Mouse (Mus musculus) forebrain, embryonic 13.5 days (tissue): ENCODE data around the gene Trim11. TPM values are rescaled to one million over a fixed set of nuclear protein-coding genes. Genes with fewer than 3 reads are reported as not detected.
A peak's percentile ranks its signal among the peaks of the same experiment; 100 is the strongest.

Experiments used
- ATAC-seq: fragments of 200-750 bp; cut with Nextera tagmentation; 2 replicates; pipeline ENCODE4 v1.8.0; 2017
- H3K27ac ChIP-seq: fragments of 300-500 bp; sonication (generic); 2 replicates; pipeline ENCODE4 v1.5.1; 2015; ENCODE audit warnings: inconsistent platforms, mild to moderate bottlenecking, moderate library complexity
- H3K27me3 ChIP-seq: fragments of 300-500 bp; sonication (generic); 2 replicates; pipeline ENCODE4 v1.6.1; 2015; ENCODE audit warnings: mild to moderate bottlenecking, inconsistent platforms
- H3K36me3 ChIP-seq: fragments of 300-500 bp; sonication (generic); 2 replicates; pipeline ENCODE4 v1.6.1; 2015; ENCODE audit warnings: mild to moderate bottlenecking, inconsistent platforms; ENCODE audit not compliant: poor library complexity, severe bottlenecking
- H3K4me1 ChIP-seq: fragments of 300-500 bp; sonication (generic); 2 replicates; pipeline ENCODE4 v1.6.1; 2015; ENCODE audit warnings: inconsistent platforms
- H3K4me2 ChIP-seq: fragments of 300-500 bp; sonication (generic); 2 replicates; pipeline ENCODE4 v1.6.1; 2015; ENCODE audit warnings: inconsistent platforms, mild to moderate bottlenecking, moderate library complexity
- H3K4me3 ChIP-seq: fragments of 300-500 bp; sonication (generic); 2 replicates; pipeline ENCODE4 v1.5.1; 2015; ENCODE audit warnings: mild to moderate bottlenecking, inconsistent platforms
- H3K9ac ChIP-seq: fragments of 300-500 bp; sonication (generic); 2 replicates; pipeline ENCODE4 v1.6.1; 2015; ENCODE audit warnings: mild to moderate bottlenecking, inconsistent platforms
- H3K9me3 ChIP-seq: fragments of 300-500 bp; sonication (generic); replicated peaks from 2 replicates; pipeline ENCODE4 v1.6.1; 2016; ENCODE audit warnings: inconsistent platforms
- WGBS: fragments of 180-500 bp; shearing (Covaris S2); methylation state at CpG from one replicate; pipeline ENCODE4 v1.1.7; 2015; 5-methylcytosine and 5-hydroxymethylcytosine counted together
- polyA plus RNA-seq: library from polyadenylated mRNA; unstranded; fragments of >200 nt; fragmentation: Nextera tagmentation; extraction: Ambion mirVana; gene quantifications from 2 replicates; pipeline ENCODE4 v1.2.1, GENCODE M21; 2015

Trim11 gene
- polyA plus RNA-seq, 1 experiment from 2014 or later = 19.4 TPM

DNA sequence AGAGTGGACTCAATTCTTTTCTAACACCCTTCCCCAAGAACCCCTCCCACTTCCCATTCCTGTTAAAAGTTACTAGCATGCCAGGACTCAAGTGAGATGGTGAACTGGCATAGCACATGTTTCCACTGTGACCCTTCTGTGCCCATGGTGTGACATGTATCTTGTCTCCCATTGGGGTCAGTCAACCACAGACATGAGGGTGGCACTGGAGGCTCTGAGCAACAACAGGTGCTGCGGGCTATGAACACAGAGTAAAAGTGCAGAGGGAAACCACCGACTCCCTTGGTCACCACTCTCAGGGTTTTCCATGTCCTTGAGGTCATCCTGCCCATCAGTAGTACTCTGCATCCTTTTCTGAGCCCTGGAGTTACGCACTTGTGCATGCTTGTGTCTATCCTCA is 6.1 kb upstream of the Trim11 start:
- H3K9ac ChIP-seq = no peak overlapping the region
- H3K9me3 ChIP-seq = no peaks in the 10 kb centered on the region
- no peak overlapping the region for H3K4me3 ChIP-seq
- ATAC-seq = no peak
- H3K27ac ChIP-seq = no peak overlapping the region
- no peak overlapping the region for H3K4me2 ChIP-seq
- WGBS = 92% methylated on average over 3 of the region's 3 CpGs
- peaks cover 45% of the 10 kb centered on the region for H3K36me3 ChIP-seq
- no peaks in the 10 kb centered on the region for H3K27me3 ChIP-seq
- peaks cover 15% of the 10 kb centered on the region for H3K4me1 ChIP-seq

DNA sequence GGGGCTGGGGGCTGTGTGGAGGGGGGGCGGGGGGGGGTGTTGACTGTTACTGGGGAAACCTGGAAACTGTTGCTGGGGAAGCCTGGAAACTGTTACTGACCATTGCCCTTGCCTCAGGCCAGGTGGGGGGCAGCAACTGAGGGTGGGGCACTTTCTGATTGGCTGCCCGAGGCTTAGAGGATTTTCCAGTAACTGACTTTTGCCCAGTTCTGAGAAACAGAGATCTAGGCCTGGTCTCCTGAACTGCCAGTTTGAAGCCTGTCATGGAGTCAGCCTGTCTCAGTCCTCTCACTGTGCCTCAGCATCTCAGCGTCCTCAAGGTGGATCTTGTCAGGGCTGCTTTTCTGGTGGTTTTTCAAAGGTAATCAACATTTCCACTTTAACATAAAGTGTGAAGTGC is 3.5 kb upstream of the Trim11 start:
- ATAC-seq = no peak
- no peak overlapping the region for H3K4me3 ChIP-seq
- 87% methylated on average over 3 of the region's 3 CpGs for WGBS
- no peaks in the 10 kb centered on the region for H3K9me3 ChIP-seq
- peaks cover 35% of the 10 kb centered on the region for H3K36me3 ChIP-seq
- no peak overlapping the region for H3K4me2 ChIP-seq
- no peaks in the 10 kb centered on the region for H3K27me3 ChIP-seq
- no peak overlapping the region for H3K27ac ChIP-seq
- H3K4me1 ChIP-seq = peaks cover 30% of the 10 kb centered on the region
- H3K9ac ChIP-seq = no peak overlapping the region

DNA sequence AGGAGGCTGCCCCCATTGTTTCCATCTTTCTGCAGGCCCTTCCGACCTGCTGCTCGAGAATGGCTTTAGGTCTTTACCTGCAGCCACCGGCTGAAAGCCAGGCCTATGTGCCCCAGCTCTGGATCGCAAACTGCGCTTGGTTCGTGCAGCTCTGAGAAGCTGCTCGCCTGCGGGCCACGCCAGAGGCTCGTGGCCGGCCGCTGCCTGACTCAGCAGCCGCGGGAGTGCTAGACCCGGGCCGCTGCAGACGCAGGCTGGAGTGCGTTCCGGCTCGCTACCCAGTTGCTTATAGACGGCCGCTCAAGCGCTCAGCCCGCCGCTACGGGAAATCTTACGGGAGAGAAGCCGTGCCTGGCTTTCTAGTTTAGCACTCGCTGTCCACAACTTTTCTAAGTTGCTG is 743 bp upstream of the Trim11 start:
- H3K27ac ChIP-seq = no peak overlapping the region
- peak overlapping the region; percentile 97 for H3K4me3 ChIP-seq
- peaks cover 52% of the 10 kb centered on the region for H3K4me1 ChIP-seq
- peak overlapping the region; percentile 100 for H3K4me2 ChIP-seq
- no peaks in the 10 kb centered on the region for H3K9me3 ChIP-seq
- no peaks in the 10 kb centered on the region for H3K27me3 ChIP-seq
- peaks cover 16% of the 10 kb centered on the region for H3K36me3 ChIP-seq
- peak overlapping the region; percentile 90 for H3K9ac ChIP-seq
- ATAC-seq = no peak
- under 1% methylated on average over 29 of the region's 29 CpGs for WGBS

DNA sequence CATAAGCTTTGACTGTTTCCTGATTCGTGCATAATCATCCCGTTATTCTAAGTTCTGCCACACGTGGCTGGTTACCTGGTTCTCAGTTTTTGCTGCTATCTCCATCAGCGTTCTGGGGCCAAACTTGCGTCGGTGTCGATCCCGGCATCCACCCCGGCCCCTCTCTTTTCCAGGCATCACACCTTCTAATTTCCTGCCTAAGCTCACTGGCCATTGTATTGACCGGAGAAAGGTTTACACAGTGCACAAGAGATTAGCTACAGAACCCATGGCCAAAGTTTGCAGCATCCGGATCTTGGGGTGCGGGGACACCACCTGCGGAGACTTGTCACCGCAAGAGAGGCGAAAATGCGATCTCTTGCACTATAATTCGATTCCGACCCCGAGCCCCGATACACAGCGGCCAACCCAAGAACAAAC is 276 bp upstream of the Trim11 start:
- Histone ChIP-seq H3K27ac (peak overlapping the region; percentile 75), H3K36me3 (peaks cover 16% of the 10 kb centered on the region), H3K27me3 (no peaks in the 10 kb centered on the region), H3K4me1 (peaks cover 53% of the 10 kb centered on the region), H3K9me3 (no peaks in the 10 kb centered on the region), H3K4me3 (peak overlapping the region; percentile 97), H3K9ac (peak overlapping the region; percentile 90), H3K4me2 (peak overlapping the region; percentile 100)
- peak; percentile 37; the same call in 1 of the 2 replicates for ATAC-seq
- WGBS = 1% methylated on average over 21 of the region's 21 CpGs

DNA sequence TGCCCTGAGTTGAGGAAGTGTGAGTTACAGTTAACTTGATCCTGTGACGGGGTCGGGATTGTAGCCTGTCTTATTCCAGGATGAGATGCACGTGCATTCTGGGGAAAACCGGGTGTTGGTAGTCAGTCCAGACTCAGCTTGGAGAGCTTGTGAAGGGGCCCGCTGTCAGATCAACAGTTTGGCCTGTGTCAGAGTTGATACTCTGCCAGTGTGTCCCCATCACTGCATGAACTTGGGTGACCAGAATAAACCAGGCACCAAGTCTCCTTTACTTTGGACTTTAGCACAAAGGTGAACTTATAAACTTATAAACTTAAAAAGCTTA is 775 bp downstream of the Trim11 start:
- Histone ChIP-seq H3K9me3 (no peaks in the 10 kb centered on the region), H3K4me2 (peak overlapping the region; percentile 100), H3K36me3 (peaks cover 22% of the 10 kb centered on the region), H3K27me3 (no peaks in the 10 kb centered on the region), H3K4me1 (peaks cover 53% of the 10 kb centered on the region), H3K9ac (peak overlapping the region; percentile 90), H3K4me3 (peak overlapping the region; percentile 97), H3K27ac (no peak overlapping the region)
- 9% methylated on average over 5 of the region's 5 CpGs for WGBS
- ATAC-seq = no peak; the same call in 1 of the 2 replicates

DNA sequence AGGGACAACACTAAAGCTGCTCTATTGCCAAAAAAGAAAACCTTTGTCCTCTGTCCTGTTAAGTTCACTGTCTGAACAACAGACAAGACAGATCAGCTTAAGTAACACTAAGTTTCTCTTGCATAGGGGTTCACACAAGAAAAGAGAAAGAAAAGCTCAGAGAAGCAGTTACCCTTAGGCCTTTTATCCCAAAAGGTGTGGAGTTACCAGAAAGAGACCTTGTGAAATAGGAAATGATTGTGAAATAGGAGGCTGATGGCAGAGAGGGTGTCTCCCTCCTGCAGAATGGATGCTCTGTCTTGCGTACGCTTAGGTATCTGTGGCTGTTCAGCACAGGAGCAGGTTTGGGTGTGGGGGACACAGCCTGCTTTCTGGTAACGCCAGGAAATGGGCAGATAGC is 1.3 kb downstream of the Trim11 start:
- peaks cover 28% of the 10 kb centered on the region for H3K36me3 ChIP-seq
- H3K9me3 ChIP-seq = no peaks in the 10 kb centered on the region
- no peak for ATAC-seq
- H3K27ac ChIP-seq = no peak overlapping the region
- 88% methylated on average over 3 of the region's 3 CpGs for WGBS
- peak overlapping the region; percentile 97 for H3K4me3 ChIP-seq
- peak overlapping the region; percentile 90 for H3K9ac ChIP-seq
- peak overlapping the region; percentile 100 for H3K4me2 ChIP-seq
- no peaks in the 10 kb centered on the region for H3K27me3 ChIP-seq
- H3K4me1 ChIP-seq = peaks cover 53% of the 10 kb centered on the region

DNA sequence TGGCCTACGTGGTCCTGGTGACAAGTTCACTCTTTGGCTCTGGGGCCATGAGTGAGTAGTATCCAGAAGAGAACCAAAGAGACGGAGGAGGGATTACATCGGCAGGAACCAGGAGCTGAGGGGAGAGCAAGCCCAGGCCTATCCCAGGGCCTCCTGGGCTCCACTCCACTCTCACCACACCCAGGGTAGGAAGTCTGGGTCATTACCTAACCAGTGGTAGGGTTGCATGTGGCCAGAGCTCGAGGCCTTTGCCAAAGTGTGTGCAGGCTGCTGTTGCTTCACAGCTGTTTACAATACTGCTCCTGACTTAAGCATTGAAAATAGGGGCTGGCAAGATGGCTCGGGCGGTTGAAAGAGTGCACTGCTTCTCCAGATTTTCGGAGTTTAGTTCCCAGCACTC is 1.8 kb downstream of the Trim11 start:
- Histone ChIP-seq H3K9ac (peak overlapping the region; percentile 90), H3K4me3 (peak overlapping the region; percentile 97)

DNA sequence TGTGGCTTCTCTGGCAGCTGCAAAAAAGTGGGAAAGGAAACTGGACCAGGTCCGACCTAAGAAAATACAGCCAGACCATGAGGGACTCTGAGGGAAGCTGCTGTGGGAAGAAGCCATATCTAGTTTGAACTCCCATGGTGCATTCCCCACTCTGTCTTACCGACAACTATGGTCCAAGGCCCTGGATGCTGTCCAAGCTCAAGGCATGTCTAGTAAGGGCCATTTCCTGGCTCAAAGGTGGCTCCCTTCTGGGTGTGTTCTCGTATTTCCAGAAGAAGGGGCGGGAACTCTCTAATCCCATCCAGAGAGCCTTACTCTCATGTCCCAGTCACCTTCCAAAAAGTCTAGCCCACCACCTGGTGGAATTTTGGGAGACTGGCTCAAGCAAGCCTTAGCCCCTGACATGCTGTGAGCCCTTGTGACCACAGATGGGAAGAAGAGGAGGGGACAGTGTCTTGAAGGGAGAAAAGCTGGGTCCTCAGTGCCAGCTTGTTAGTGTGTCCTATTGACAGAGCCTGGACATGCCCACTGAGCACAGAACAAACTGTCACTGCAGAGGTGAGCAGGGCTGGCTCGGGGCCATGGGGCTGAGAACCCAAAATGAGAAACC is 2.6 kb downstream of the Trim11 start:
- peaks cover 34% of the 10 kb centered on the region for H3K36me3 ChIP-seq
- H3K9me3 ChIP-seq = no peaks in the 10 kb centered on the region
- WGBS = 68% methylated on average over 5 of the region's 5 CpGs
- no peak overlapping the region for H3K4me3 ChIP-seq
- no peak overlapping the region for H3K9ac ChIP-seq
- H3K4me1 ChIP-seq = peaks cover 46% of the 10 kb centered on the region
- H3K4me2 ChIP-seq = peak overlapping the region; percentile 100
- ATAC-seq = no peak
- no peak overlapping the region for H3K27ac ChIP-seq
- no peaks in the 10 kb centered on the region for H3K27me3 ChIP-seq

More for the DNA sequence above, 1.8 kb downstream of the Trim11 start:
- Histone ChIP-seq H3K27ac (no peak overlapping the region), H3K4me2 (peak overlapping the region; percentile 100), H3K4me1 (peaks cover 49% of the 10 kb centered on the region), H3K27me3 (no peaks in the 10 kb centered on the region), H3K9me3 (no peaks in the 10 kb centered on the region), H3K36me3 (peaks cover 28% of the 10 kb centered on the region)
- 82% methylated on average over 7 of the region's 7 CpGs for WGBS
- ATAC-seq = no peak

DNA sequence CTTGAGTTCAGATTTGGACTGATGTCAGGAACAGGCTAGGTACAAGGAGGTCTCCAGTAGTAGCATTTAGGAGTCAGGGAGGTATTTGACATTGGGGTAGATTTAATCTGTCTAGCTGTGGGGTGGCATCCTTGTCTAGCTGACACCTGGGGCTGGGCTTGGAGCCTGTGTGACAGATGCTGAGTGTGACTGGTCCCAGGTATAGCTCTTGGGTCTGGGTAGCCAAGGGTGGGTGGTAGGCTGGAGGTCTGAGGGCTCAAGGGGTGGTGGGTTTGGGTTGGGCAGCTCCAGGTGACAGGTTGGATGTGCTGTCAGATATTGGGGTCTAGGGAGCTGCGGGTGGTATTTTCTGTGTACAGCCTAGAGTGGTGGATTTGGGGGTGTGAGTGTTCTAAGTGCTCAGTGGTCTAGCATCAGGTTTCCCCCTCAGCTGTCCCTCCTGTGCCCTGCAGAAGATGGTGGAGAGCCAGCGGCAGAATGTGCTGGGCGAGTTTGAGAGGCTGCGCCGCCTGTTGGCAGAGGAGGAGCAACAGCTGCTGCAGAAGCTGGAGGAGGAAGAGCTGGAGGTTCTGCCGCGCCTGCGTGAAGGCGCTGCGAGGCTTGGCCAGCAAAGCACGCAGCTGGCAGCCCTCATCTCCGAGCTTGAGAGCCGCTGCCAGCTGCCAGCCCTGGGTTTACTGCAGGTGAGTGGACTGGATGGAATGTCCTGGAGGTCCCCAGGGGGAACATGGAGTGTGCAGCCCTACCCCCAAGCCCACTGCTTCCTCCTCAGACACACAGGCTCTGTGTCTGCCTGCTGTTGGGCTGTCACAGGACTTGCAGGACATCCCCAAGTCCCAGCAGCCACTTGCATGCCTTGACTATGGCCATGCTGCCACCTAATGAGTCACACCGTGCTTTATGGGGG is 3.9 kb downstream of the Trim11 start:
- 61% methylated on average over 14 of the region's 14 CpGs for WGBS
- H3K9me3 ChIP-seq = no peaks in the 10 kb centered on the region
- H3K36me3 ChIP-seq = peaks cover 47% of the 10 kb centered on the region
- H3K4me1 ChIP-seq = peaks cover 38% of the 10 kb centered on the region
- no peak overlapping the region for H3K9ac ChIP-seq
- H3K27ac ChIP-seq = no peak overlapping the region
- H3K4me2 ChIP-seq = no peak overlapping the region
- ATAC-seq = no peak
- H3K4me3 ChIP-seq = no peak overlapping the region
- no peaks in the 10 kb centered on the region for H3K27me3 ChIP-seq

DNA sequence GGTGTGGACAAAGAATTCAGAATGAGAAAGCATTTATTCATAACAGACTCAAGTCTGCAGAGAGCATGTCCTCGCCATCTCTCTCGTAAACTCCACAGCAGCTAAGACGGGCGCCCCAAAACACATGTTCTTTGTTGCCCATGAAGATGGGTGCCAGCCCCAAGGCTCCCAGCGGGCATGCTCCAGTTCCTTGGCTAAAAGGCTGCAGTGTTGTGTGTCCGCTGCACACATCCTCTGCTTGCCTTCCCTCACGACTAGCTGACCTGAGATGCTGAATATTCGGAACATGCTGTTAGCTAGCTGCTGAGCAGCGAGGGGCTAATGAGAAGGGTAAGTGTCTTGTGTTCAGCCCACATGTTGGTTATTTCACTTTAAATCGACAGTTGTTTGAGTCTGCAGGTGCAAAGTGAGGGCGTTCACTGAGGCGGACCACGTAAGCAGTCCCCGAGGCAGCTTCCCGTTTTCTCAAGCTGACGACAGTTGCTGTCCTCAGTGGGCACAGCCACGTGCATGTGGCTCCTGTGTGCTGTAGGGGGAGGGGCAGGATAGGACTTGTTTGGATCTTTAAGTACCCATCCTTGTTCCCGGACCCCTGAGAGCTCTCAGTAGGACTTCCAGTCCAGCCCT is 4.7 kb downstream of the Trim11 start:
- no peaks in the 10 kb centered on the region for H3K27me3 ChIP-seq
- no peak overlapping the region for H3K4me3 ChIP-seq
- H3K36me3 ChIP-seq = peaks cover 55% of the 10 kb centered on the region
- H3K4me1 ChIP-seq = peaks cover 33% of the 10 kb centered on the region
- no peak overlapping the region for H3K4me2 ChIP-seq
- no peaks in the 10 kb centered on the region for H3K9me3 ChIP-seq
- H3K27ac ChIP-seq = no peak overlapping the region
- 89% methylated on average over 18 of the region's 18 CpGs for whole genome bisulfite sequencing
- ATAC-seq = no peak
- H3K9ac ChIP-seq = no peak overlapping the region

DNA sequence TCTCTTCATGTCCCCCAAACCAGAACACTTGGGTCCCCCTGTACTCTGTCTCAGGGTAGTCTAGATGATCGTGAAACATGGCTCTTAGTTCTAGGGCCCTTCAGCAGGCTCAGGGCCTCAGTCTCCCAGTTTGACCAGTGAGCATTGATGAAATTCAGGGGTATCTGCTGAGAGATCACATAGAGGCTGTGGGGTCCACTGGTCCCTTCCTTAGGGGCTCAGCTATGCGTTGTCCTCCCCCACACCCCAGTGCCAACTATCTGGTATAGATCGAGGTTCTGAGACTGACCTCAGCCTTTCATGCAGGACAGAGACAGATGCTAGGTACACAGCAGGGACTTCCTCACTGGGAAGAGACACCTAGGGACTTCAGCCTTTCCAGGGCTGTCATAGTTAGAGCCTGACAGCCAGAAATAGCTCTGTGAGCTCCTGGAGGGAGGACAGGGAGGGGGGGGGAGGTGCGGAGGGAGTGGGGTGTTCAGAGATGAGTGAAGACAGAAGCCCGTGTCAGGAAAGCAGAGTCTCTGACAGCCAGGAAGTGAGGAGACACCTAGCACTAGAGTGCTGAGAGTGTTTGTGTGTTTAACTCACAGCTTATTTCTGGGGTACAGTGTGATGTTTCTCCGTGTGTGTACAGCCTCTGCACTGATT is 5.9 kb downstream of the Trim11 start:
- Histone ChIP-seq H3K9me3 (no peaks in the 10 kb centered on the region), H3K27me3 (no peaks in the 10 kb centered on the region), H3K9ac (no peak overlapping the region; the same call in 1 of the 2 replicates), H3K4me3 (no peak overlapping the region), H3K36me3 (peaks cover 67% of the 10 kb centered on the region), H3K4me1 (peaks cover 29% of the 10 kb centered on the region), H3K4me2 (no peak overlapping the region), H3K27ac (no peak overlapping the region)
- WGBS = 89% methylated on average over 6 of the region's 6 CpGs
- no peak for ATAC-seq

DNA sequence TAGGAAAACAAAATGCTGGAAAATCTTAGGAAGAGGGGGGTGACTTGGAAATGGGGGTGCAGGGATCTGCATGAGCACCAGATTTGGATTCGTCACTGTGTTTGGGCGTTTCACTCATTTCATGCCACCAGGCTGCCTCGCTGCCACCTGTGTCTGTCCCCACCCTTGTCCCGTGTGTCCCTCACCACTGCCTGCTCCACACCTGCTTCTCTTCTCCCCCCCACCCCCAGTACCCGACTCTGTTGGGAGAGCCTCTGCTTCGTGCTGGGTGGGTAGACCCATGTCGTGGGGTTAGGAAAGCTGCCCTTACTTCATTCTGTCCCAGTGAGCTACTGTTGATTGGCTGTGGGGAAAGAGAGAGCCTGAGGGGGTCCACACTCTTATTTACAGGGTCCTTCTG is 6.8 kb downstream of the Trim11 start:
- Histone ChIP-seq H3K4me2 (no peak overlapping the region), H3K27me3 (no peaks in the 10 kb centered on the region), H3K4me3 (no peak overlapping the region), H3K36me3 (peaks cover 76% of the 10 kb centered on the region), H3K9me3 (no peaks in the 10 kb centered on the region), H3K27ac (no peak overlapping the region), H3K9ac (no peak overlapping the region; the same call in 1 of the 2 replicates), H3K4me1 (peaks cover 20% of the 10 kb centered on the region)
- ATAC-seq = no peak
- WGBS = 91% methylated on average over 7 of the region's 7 CpGs
